Mouse (Mus musculus) ES-Bruce4 (cell line): ENCODE measurements around the gene Gm13691. TPM values are rescaled to one million over a fixed set of nuclear protein-coding genes. Genes with fewer than 3 reads are reported as not detected.

ENCODE experiments used
- H3K27ac ChIP-seq: 2 replicates; pipeline ENCODE4 v1.5.1; 2012; ENCODE audit warnings: low read length, inconsistent platforms; ENCODE audit not compliant: insufficient read depth
- H3K27me3 ChIP-seq: 2 replicates; pipeline ENCODE4 v1.6.1; 2012; ENCODE audit warnings: mild to moderate bottlenecking, low read length, inconsistent platforms; ENCODE audit not compliant: control insufficient read depth, poor library complexity, insufficient read depth, severe bottlenecking
- H3K36me3 ChIP-seq: 2 replicates; pipeline ENCODE4 v1.6.1; 2012; ENCODE audit warnings: inconsistent platforms, mild to moderate bottlenecking, low read length, moderate library complexity; ENCODE audit not compliant: control insufficient read depth, poor library complexity, insufficient read depth, severe bottlenecking
- H3K4me1 ChIP-seq: one replicate; pipeline ENCODE4 v1.8.1; 2011; ENCODE audit warnings: low read length; ENCODE audit not compliant: control insufficient read depth, insufficient read depth
- H3K4me3 ChIP-seq: 2 replicates; pipeline ENCODE4 v1.5.1; 2011; ENCODE audit warnings: low read depth, mild to moderate bottlenecking, low read length
- H3K9ac ChIP-seq: 2 replicates; pipeline ENCODE4 v1.6.1; 2012; ENCODE audit warnings: low read depth, mild to moderate bottlenecking, inconsistent platforms; ENCODE audit not compliant: poor library complexity, severe bottlenecking
- H3K9me3 ChIP-seq: replicated peaks from 2 replicates; pipeline ENCODE4 v1.6.1; 2012; ENCODE audit warnings: mild to moderate bottlenecking, low read length, inconsistent platforms; ENCODE audit not compliant: control insufficient read depth, poor library complexity, insufficient read depth, severe bottlenecking
- CTCF ChIP-seq: IDR thresholded peaks from one replicate; pipeline ENCODE4 v1.8.1; 2011; ENCODE audit warnings: low read depth, low read length
- EP300 ChIP-seq: IDR thresholded peaks from 2 replicates; pipeline ENCODE4 v1.6.1; 2011; ENCODE audit warnings: low read depth, low read length; ENCODE audit not compliant: insufficient read depth
- POLR2A ChIP-seq: IDR thresholded peaks from one replicate; pipeline ENCODE4 v1.8.1; 2011; ENCODE audit warnings: low read length; ENCODE audit not compliant: insufficient read depth
- polyA plus RNA-seq: library from polyadenylated mRNA; stranded (reverse); fragments of >200 nt; gene quantifications from 2 replicates; pipeline ENCODE4 v1.2.4, GENCODE M21; 2011; ENCODE audit warnings: low read depth; ENCODE audit not compliant: missing spikeins, insufficient read depth, insufficient read length

The Gm13691 gene
- polyA plus RNA-seq, 1 experiment, result not detected

DNA sequence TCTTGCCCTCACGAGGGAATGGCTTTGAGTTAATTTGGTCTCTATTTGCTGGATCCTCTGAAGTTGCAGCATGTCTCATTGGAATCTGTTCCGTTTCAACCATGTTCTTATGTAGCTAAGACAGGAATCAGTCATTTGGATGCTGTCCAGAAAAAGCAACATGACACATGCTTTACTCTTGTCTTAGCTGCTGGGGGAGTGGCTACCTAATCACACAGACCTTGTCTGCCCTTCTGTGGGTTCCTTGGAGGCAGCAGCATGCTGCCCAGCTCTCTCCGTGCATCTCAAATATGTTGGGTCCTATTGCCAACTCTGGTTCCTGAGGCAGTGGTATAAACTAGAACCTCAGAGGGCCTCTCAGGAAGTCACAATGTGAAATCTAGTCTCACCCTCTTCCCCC is 28.0 kb downstream of the Gm13691 start:
- no peak for TF ChIP-seq EP300
- no peak for TF ChIP-seq POLR2A
- no peak for TF ChIP-seq CTCF
- no peaks in the 10 kb centered on the region for H3K27me3 ChIP-seq
- no peak overlapping the region for H3K9ac ChIP-seq
- no peaks in the 10 kb centered on the region for H3K9me3 ChIP-seq
- H3K4me3 ChIP-seq, result no peak overlapping the region
- no peaks in the 10 kb centered on the region for H3K4me1 ChIP-seq
- H3K36me3 ChIP-seq, result no peaks in the 10 kb centered on the region
- no peak overlapping the region for H3K27ac ChIP-seq

DNA sequence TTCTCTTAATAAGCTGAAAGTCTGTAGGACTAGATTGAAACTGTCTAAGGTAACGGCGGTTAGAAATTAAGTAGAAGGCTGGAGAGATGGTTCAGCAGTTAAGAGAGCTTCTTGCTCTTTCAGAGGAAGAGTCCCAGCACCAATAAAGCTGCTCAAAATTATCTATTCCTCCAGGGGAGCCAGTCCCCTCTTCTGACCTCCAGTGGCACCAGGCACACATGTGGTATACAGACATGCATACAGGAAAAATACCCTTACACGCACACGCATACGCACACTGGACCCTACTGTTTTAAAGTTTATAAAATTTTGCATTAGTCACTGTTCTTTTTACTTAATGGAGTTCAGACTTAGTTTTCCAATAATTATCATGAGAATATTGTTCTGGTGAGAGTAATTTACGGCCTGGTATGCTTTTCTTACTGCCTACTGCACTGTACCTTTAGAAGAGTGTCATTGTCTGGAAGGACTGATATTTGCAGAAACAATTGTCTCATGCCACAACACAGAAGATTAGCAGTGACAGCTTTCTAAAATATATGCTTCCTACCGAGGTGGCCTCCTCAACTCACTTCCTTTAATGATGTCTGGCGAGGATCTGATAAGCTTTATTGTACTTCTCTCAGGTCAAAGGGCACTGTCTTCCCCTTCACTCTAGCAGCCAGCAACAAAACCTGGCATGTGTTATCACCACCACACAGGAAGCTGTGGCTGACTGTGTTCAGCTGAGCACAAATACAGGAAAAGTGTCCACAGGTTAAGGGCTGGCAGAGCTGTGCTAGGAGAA is 29.4 kb downstream of the Gm13691 start:
- no peaks in the 10 kb centered on the region for H3K36me3 ChIP-seq
- H3K9ac ChIP-seq, result no peak overlapping the region
- no peak for TF ChIP-seq POLR2A
- TF ChIP-seq EP300, result no peak
- no peak for TF ChIP-seq CTCF
- no peak overlapping the region for H3K27ac ChIP-seq
- H3K9me3 ChIP-seq, result no peaks in the 10 kb centered on the region
- no peaks in the 10 kb centered on the region for H3K4me1 ChIP-seq
- H3K27me3 ChIP-seq, result no peaks in the 10 kb centered on the region
- H3K4me3 ChIP-seq, result no peak overlapping the region

DNA sequence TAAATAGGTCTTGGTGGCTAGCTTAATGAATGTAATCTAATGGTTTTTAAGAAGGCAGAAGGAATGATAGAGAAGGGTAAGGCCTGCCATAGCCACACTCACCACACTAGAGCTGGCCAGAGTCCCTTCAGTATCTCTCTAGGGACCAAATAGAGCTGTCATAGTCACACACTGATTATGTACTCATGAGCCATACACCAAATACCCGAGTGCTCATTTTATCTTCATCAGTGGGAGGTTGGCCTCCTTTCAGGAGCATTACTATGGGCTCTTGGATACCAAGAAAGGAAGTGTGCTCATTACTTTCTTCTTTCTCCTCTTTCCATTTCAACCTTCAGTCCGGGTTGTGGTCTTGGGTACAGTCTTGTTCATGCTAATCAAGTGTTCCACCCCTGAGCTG is 31.6 kb downstream of the Gm13691 start:
- no peak for TF ChIP-seq EP300
- H3K9ac ChIP-seq, result no peak overlapping the region
- no peak overlapping the region for H3K27ac ChIP-seq
- H3K4me1 ChIP-seq, result no peaks in the 10 kb centered on the region
- H3K36me3 ChIP-seq, result no peaks in the 10 kb centered on the region
- no peak overlapping the region for H3K4me3 ChIP-seq
- H3K27me3 ChIP-seq, result no peaks in the 10 kb centered on the region
- H3K9me3 ChIP-seq, result no peaks in the 10 kb centered on the region

- Histone ChIP-seq H3K4me3 (no peak overlapping the region), H3K27ac (no peak overlapping the region), H3K4me1 (no peaks in the 10 kb centered on the region), H3K9me3 (no peaks in the 10 kb centered on the region), H3K9ac (no peak overlapping the region), H3K36me3 (no peaks in the 10 kb centered on the region), H3K27me3 (no peaks in the 10 kb centered on the region)
- TF ChIP-seq EP300 (no peak), CTCF (no peak), POLR2A (no peak)
Measured at GRCm38 (mm10) chr2:84022905-84023304, 32.6 kb downstream of the Gm13691 start.

DNA sequence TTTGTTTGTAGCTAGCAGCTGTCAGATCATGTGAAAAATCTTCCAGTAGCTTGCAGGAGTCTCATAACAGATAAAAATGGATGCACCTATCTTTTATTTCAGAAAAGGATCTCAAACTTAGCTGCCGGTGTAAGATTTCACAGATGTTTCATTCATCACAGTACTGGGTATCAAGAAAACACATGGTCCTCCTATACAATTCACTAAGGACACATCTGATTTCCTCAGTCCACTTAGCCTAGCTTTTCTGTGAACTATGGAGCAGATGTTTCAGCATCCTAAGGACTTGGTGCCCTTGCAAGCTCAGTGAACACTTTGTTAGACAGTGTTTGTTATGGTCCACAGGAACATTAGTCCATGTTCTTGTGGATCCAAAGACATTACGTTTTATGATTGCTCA is 33.0 kb downstream of the Gm13691 start:
- H3K27ac ChIP-seq, result no peak overlapping the region
- no peak overlapping the region for H3K9ac ChIP-seq
- no peaks in the 10 kb centered on the region for H3K9me3 ChIP-seq
- H3K27me3 ChIP-seq, result no peaks in the 10 kb centered on the region
- no peaks in the 10 kb centered on the region for H3K4me1 ChIP-seq
- TF ChIP-seq EP300 (no peak), POLR2A (no peak), CTCF (no peak)
- H3K36me3 ChIP-seq, result no peaks in the 10 kb centered on the region
- H3K4me3 ChIP-seq, result no peak overlapping the region

DNA sequence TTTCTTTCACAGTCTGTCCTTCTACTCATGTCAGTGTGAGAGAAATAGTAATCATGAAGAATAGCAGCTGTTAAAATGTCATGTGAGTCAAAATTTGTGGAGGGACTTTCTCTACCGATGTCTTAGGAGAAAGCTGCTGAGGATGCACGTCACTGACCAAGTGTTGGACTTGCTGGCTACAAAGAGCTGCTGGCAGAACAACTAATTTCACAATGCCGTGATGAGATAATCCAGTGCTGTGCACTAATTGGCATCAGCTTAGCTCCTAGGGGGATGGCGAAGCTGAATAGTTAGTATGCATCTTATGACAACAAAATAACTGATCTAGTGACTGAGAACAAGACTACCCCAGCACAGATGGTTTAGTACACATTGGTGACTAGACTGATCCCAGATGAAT is 34.9 kb downstream of the Gm13691 start:
- H3K9ac ChIP-seq, result no peak overlapping the region
- H3K36me3 ChIP-seq, result no peaks in the 10 kb centered on the region
- H3K4me3 ChIP-seq, result no peak overlapping the region
- no peaks in the 10 kb centered on the region for H3K9me3 ChIP-seq
- no peak for TF ChIP-seq POLR2A
- no peak overlapping the region for H3K27ac ChIP-seq
- no peaks in the 10 kb centered on the region for H3K4me1 ChIP-seq
- H3K27me3 ChIP-seq, result no peaks in the 10 kb centered on the region
